Mouse (Mus musculus) E14TG2a.4 (cell line): ENCODE measurements at regions not wholly inside any gene's neighbourhood (a gene's known extent, or its start where the extent isn't known, plus 50 kb on each side); places are given as distances from the start of the nearest gene placed in this dataset.

ENCODE experiments used
- CTCF ChIP-seq: conservative IDR thresholded peaks from 2 replicates; pipeline ENCODE4 v1.5.1; 2014; ENCODE audit warnings: low read length
- NANOG ChIP-seq: IDR thresholded peaks from 2 replicates; pipeline ENCODE4 v1.6.1; 2014; ENCODE audit warnings: borderline replicate concordance, low read length, mixed read lengths
- POU5F1 ChIP-seq: IDR thresholded peaks from 2 replicates; pipeline ENCODE4 v1.6.1; 2014; ENCODE audit warnings: low read length, borderline replicate concordance

GRCm38 (mm10) chr15:63616506-63617208, 228.3 kb downstream of the Gsdmc2 start:
- no peak for TF ChIP-seq CTCF
- TF ChIP-seq POU5F1: no peak
- no peak for TF ChIP-seq NANOG
